Mouse (Mus musculus): ENCODE results near the gene Nosip. TPM values are rescaled to one million over a fixed set of nuclear protein-coding genes. Genes with fewer than 3 reads are reported as not detected.
A peak's percentile ranks its signal among the peaks of the same experiment; 100 is the strongest.

Gene Nosip
- polyA plus RNA-seq, 1 experiment from 2014 or later, result 60.6 TPM

MicroRNAs within 50 kb of the gene (microRNA counts, 519-probe panel; counts per million panel counts)
- microRNA mmu-miR-150, result not detected

Small RNAs within 50 kb of the gene (microRNA-seq; reads per million reads assigned to microRNA genes)
- gene Mir150 (4.0 reads per million, percentile 13 among the genes with 10 or more reads in this experiment), gene Mir5121 (25.3 reads per million, percentile 35 among the genes with 10 or more reads in this experiment), gene Mir7054 (not detected)

Other genes with a start within 250 kb of the Nosip start
- gene Nup62, start 246.3 kb upstream of the Nosip start, polyA plus RNA-seq (2016; fragmentation: Nextera tagmentation; extraction: Ambion mirVana), result 105 and 114 TPM in 2 replicates
- 1.5 and 2.5 TPM in 2 replicates for gene Il4i1, start 246.0 kb upstream of the Nosip start, polyA plus RNA-seq (2016; fragmentation: Nextera tagmentation; extraction: Ambion mirVana)
- 3.7 and 4.1 TPM in 2 replicates for gene Atf5, start 245.8 kb upstream of the Nosip start, polyA plus RNA-seq (2016; fragmentation: Nextera tagmentation; extraction: Ambion mirVana)
- 106 and 110 TPM in 2 replicates for gene Akt1s1, start 213.4 kb upstream of the Nosip start, polyA plus RNA-seq (2016; fragmentation: Nextera tagmentation; extraction: Ambion mirVana)
- gene Tbc1d17, start 213.3 kb upstream of the Nosip start, polyA plus RNA-seq (2016; fragmentation: Nextera tagmentation; extraction: Ambion mirVana), result 84.7 and 96.2 TPM in 2 replicates
- gene Pnkp, start 205.3 kb upstream of the Nosip start, polyA plus RNA-seq (2016; fragmentation: Nextera tagmentation; extraction: Ambion mirVana), result 35.5 and 37.3 TPM in 2 replicates
- 615 and 666 TPM in 2 replicates for gene Ptov1, start 192.6 kb upstream of the Nosip start, polyA plus RNA-seq (2016; fragmentation: Nextera tagmentation; extraction: Ambion mirVana)
- 116 and 127 TPM in 2 replicates for gene Med25, start 169.7 kb upstream of the Nosip start, polyA plus RNA-seq (2016; fragmentation: Nextera tagmentation; extraction: Ambion mirVana)
- 21.6 and 24.8 TPM in 2 replicates for gene Fuz, start 166.3 kb upstream of the Nosip start, polyA plus RNA-seq (2016; fragmentation: Nextera tagmentation; extraction: Ambion mirVana)
- 74.2 and 77.6 TPM in 2 replicates for gene Ap2a1, start 132.9 kb upstream of the Nosip start, polyA plus RNA-seq (2016; fragmentation: Nextera tagmentation; extraction: Ambion mirVana)
- gene Tsks, start 119.2 kb upstream of the Nosip start, polyA plus RNA-seq (2016; fragmentation: Nextera tagmentation; extraction: Ambion mirVana), result 0.11 TPM in 1 of 2 replicates, not detected in the other
- gene Cpt1c, start 87.6 kb upstream of the Nosip start, polyA plus RNA-seq (2016; fragmentation: Nextera tagmentation; extraction: Ambion mirVana), result 27.8 and 29.9 TPM in 2 replicates
- gene Prmt1, start 75.9 kb upstream of the Nosip start, polyA plus RNA-seq (2016; fragmentation: Nextera tagmentation; extraction: Ambion mirVana), result 704 and 706 TPM in 2 replicates
- gene Irf3, start 64.8 kb upstream of the Nosip start, polyA plus RNA-seq (2016; fragmentation: Nextera tagmentation; extraction: Ambion mirVana), result 90.9 and 97.2 TPM in 2 replicates
- 87.3 and 96.8 TPM in 2 replicates for gene Bcl2l12, start 63.7 kb upstream of the Nosip start, polyA plus RNA-seq (2016; fragmentation: Nextera tagmentation; extraction: Ambion mirVana)
- gene Scaf1, start 46.1 kb upstream of the Nosip start, polyA plus RNA-seq (2016; fragmentation: Nextera tagmentation; extraction: Ambion mirVana), result 42.1 and 46.9 TPM in 2 replicates
- gene Rras, start 44.5 kb upstream of the Nosip start, polyA plus RNA-seq (2016; fragmentation: Nextera tagmentation; extraction: Ambion mirVana), result 20.8 and 21.4 TPM in 2 replicates
- 15.0 and 16.2 TPM in 2 replicates for gene Prr12, start 9.5 kb upstream of the Nosip start, polyA plus RNA-seq (2016; fragmentation: Nextera tagmentation; extraction: Ambion mirVana)
- gene Prrg2, start 248 bp downstream of the Nosip start, polyA plus RNA-seq (2016; fragmentation: Nextera tagmentation; extraction: Ambion mirVana), result 21.2 and 21.7 TPM in 2 replicates
- 261 and 271 TPM in 2 replicates for gene Rcn3, start 29.8 kb downstream of the Nosip start, polyA plus RNA-seq (2016; fragmentation: Nextera tagmentation; extraction: Ambion mirVana)
- gene Fcgrt, start 41.4 kb downstream of the Nosip start, polyA plus RNA-seq (2016; fragmentation: Nextera tagmentation; extraction: Ambion mirVana), result 12.3 and 13.4 TPM in 2 replicates
- 1,572 and 1,576 TPM in 2 replicates for gene Rps11, start 62.0 kb downstream of the Nosip start, polyA plus RNA-seq (2016; fragmentation: Nextera tagmentation; extraction: Ambion mirVana)
- gene Rpl13a, start 66.3 kb downstream of the Nosip start, polyA plus RNA-seq (2016; fragmentation: Nextera tagmentation; extraction: Ambion mirVana), result 1,352 and 1,447 TPM in 2 replicates
- gene Gm45713, start 73.8 kb downstream of the Nosip start, polyA plus RNA-seq (2016; fragmentation: Nextera tagmentation; extraction: Ambion mirVana), result 0.32 TPM in 1 of 2 replicates, not detected in the other
- 0.71 and 0.83 TPM in 2 replicates for gene Flt3l, start 74.0 kb downstream of the Nosip start, polyA plus RNA-seq (2016; fragmentation: Nextera tagmentation; extraction: Ambion mirVana)
- gene Pih1d1, start 91.9 kb downstream of the Nosip start, polyA plus RNA-seq (2016; fragmentation: Nextera tagmentation; extraction: Ambion mirVana), result 91.8 and 93.0 TPM in 2 replicates
- 51.4 and 53.8 TPM in 2 replicates for gene Aldh16a1, start 92.2 kb downstream of the Nosip start, polyA plus RNA-seq (2016; fragmentation: Nextera tagmentation; extraction: Ambion mirVana)
- gene Slc17a7, start 101.5 kb downstream of the Nosip start, polyA plus RNA-seq (2016; fragmentation: Nextera tagmentation; extraction: Ambion mirVana), result 0.17 and 0.25 TPM in 2 replicates
- not detected in 2 replicates for gene Gfy, start 117.1 kb downstream of the Nosip start, polyA plus RNA-seq (2016; fragmentation: Nextera tagmentation; extraction: Ambion mirVana)
- gene Pth2, start 118.6 kb downstream of the Nosip start, polyA plus RNA-seq (2016; fragmentation: Nextera tagmentation; extraction: Ambion mirVana), result not detected in 2 replicates
- 1.0 and 1.7 TPM in 2 replicates for gene Ccdc155, start 142.5 kb downstream of the Nosip start, polyA plus RNA-seq (2016; fragmentation: Nextera tagmentation; extraction: Ambion mirVana)
- 0.80 and 1.2 TPM in 2 replicates for gene Dkkl1, start 149.7 kb downstream of the Nosip start, polyA plus RNA-seq (2016; fragmentation: Nextera tagmentation; extraction: Ambion mirVana)
- gene Tead2, start 153.3 kb downstream of the Nosip start, polyA plus RNA-seq (2016; fragmentation: Nextera tagmentation; extraction: Ambion mirVana), result 316 and 326 TPM in 2 replicates
- 1.6 TPM in 2 replicates for gene Cd37, start 176.7 kb downstream of the Nosip start, polyA plus RNA-seq (2016; fragmentation: Nextera tagmentation; extraction: Ambion mirVana)
- 0.18 and 0.42 TPM in 2 replicates for gene Slc6a16, start 178.7 kb downstream of the Nosip start, polyA plus RNA-seq (2016; fragmentation: Nextera tagmentation; extraction: Ambion mirVana)
- gene Slc6a21, start 215.1 kb downstream of the Nosip start, polyA plus RNA-seq (2016; fragmentation: Nextera tagmentation; extraction: Ambion mirVana), result not detected in 2 replicates